Mouse (Mus musculus): ENCODE results near the gene Spesp1. TPM values are rescaled to one million over a fixed set of nuclear protein-coding genes. Genes with fewer than 3 reads are reported as not detected.

The Spesp1 gene
- polyA plus RNA-seq, 1 experiment from 2014 or later: not detected

DNA sequence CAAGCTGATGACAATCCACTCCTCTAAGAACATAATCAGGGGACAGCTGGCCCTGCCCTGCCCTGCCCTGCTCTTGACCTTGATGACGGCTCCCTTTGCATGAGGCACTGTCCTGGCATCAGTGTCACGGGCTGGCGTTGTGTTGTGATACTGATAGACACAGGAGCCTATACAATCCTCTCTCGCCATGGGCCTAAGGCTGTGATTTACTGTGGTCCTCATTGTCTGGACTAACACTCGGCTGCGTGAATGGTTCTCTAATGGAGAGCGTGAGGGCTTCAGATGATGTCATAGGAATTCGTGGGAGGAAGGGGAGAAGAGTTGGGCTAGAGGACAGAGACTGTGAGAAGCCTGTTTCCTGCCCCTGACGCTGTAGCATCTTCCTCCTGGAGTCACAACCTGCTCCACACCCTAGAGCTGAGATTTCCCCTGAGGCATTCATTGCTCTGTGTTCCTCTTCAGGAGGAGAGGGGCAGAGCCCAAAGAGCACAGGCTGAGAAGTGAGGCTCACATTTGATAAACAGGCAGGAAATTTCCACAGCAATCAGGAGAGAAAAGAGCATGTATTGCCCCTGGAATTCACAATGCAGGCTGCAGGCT, 44.5 kb downstream of the Spesp1 start:
- H3K4me1 ChIP-seq (ENCODE audit: control insufficient read depth, insufficient read depth, low read length): no peaks in the 10 kb centered on the region
- H3K4me3 ChIP-seq (ENCODE audit: low read depth, low read length): no peak overlapping the region
- H3K27me3 ChIP-seq (replicated peaks; ENCODE audit: control insufficient read depth, insufficient read depth, low read length): no peaks in the 10 kb centered on the region
- 46% methylated on average over 9 of the region's 9 CpGs for WGBS
- no peaks in the 10 kb centered on the region for H3K9me3 ChIP-seq (ENCODE audit: control insufficient read depth, low read length)
- H3K4me2 ChIP-seq (ENCODE audit: low read depth, low read length): no peak overlapping the region
- DNase-seq (ENCODE audit: low spot score) (no peak), ATAC-seq (ENCODE audit: low read depth) (no peak)
- H3K9ac ChIP-seq (ENCODE audit: low read depth, low read length): no peak overlapping the region; the same call in 1 of the 2 replicates
- no peak overlapping the region for H3K27ac ChIP-seq (replicated peaks; ENCODE audit: low read depth, low read length)
- H3K36me3 ChIP-seq (ENCODE audit: control insufficient read depth, insufficient read depth, low read length): no peaks in the 10 kb centered on the region

DNA sequence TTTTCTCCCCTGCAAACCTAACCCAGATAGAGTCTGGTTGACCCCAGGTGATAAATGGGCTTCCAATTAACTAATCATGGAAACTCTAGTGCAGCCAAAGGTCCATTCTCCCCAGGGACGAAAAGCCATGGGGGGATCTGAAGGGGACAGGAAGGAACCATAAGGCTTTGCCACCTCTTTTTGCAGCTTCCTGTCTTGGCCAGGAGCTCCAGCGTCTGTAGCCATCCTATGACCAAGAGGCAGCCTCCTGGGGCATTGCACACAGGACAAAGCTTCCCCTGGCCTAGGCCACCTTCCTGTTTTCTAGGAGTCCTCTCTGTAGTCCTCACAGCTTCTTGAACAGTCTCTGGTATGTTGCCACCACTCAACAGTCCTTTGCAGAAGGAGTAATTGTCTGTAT, 46.5 kb downstream of the Spesp1 start:
- H3K4me2 ChIP-seq (ENCODE audit: low read depth, low read length): no peak overlapping the region
- H3K27me3 ChIP-seq (replicated peaks; ENCODE audit: control insufficient read depth, insufficient read depth, low read length): no peaks in the 10 kb centered on the region
- H3K9ac ChIP-seq (ENCODE audit: low read depth, low read length): no peak overlapping the region
- no peaks in the 10 kb centered on the region for H3K9me3 ChIP-seq (ENCODE audit: control insufficient read depth, low read length)
- no peak for ATAC-seq (ENCODE audit: low read depth)
- no peak for DNase-seq (ENCODE audit: low spot score)
- H3K4me3 ChIP-seq (ENCODE audit: low read depth, low read length): no peak overlapping the region
- no peaks in the 10 kb centered on the region for H3K4me1 ChIP-seq (ENCODE audit: control insufficient read depth, insufficient read depth, low read length)
- no peak overlapping the region for H3K27ac ChIP-seq (replicated peaks; ENCODE audit: low read depth, low read length)
- 86% methylated on average over 2 of the region's 2 CpGs for WGBS
- H3K36me3 ChIP-seq (ENCODE audit: control insufficient read depth, insufficient read depth, low read length): no peaks in the 10 kb centered on the region

DNA sequence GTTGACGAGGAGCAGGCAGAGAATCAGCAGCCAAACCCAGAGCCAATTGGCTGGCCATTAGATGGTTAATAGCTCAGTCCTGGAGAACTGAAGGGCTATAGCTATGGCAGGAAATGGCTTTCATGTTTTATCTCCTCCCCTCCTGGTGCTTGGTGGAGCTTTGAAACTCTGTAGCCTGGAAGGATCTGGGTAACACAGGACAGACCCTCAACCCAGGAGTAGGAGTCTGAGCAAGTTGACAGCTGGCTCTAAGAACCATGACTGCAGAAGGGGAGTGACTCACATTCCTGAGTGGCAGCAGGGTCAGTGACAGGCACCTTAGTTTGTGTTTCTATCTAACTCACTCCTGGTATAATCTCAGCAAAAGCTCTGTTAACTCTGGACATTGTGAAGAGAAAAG, 49.4 kb downstream of the Spesp1 start:
- WGBS: 47% methylated on average over 1 of the region's 1 CpGs
- no peak for ATAC-seq (ENCODE audit: low read depth)
- H3K4me2 ChIP-seq (ENCODE audit: low read depth, low read length): no peak overlapping the region
- no peaks in the 10 kb centered on the region for H3K27me3 ChIP-seq (replicated peaks; ENCODE audit: control insufficient read depth, insufficient read depth, low read length)
- no peaks in the 10 kb centered on the region for H3K4me1 ChIP-seq (ENCODE audit: control insufficient read depth, insufficient read depth, low read length)
- no peak overlapping the region for H3K9ac ChIP-seq (ENCODE audit: low read depth, low read length)
- H3K4me3 ChIP-seq (ENCODE audit: low read depth, low read length): no peak overlapping the region
- no peaks in the 10 kb centered on the region for H3K36me3 ChIP-seq (ENCODE audit: control insufficient read depth, insufficient read depth, low read length)
- no peaks in the 10 kb centered on the region for H3K9me3 ChIP-seq (ENCODE audit: control insufficient read depth, low read length)
- H3K27ac ChIP-seq (replicated peaks; ENCODE audit: low read depth, low read length): no peak overlapping the region
- no peak for DNase-seq (ENCODE audit: low spot score)

DNA sequence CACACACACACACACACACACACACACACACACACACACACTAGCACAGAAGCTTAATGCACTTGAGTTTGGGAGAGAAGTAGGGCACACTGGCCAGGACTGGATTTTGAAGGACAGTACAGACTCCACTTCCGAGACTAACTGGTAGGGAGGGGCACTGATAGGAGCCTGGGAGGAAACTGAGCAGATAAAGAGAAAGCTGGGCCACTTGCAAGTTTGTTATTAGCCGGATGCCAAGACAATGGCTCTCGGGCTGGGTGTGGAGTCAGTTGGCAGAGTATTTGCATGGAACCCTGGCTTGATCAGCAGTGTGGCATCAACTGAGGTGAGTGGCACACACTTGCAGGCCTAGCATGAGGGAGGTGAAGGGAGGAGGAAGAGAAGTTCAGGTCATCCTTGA, 51.0 kb downstream of the Spesp1 start:
- no peak overlapping the region for H3K4me3 ChIP-seq (ENCODE audit: low read depth, low read length)
- no peak overlapping the region for H3K9ac ChIP-seq (ENCODE audit: low read depth, low read length)
- H3K4me1 ChIP-seq (ENCODE audit: control insufficient read depth, insufficient read depth, low read length): no peaks in the 10 kb centered on the region
- 67% methylated on average over 3 of the region's 3 CpGs for WGBS
- H3K27me3 ChIP-seq (replicated peaks; ENCODE audit: control insufficient read depth, insufficient read depth, low read length): no peaks in the 10 kb centered on the region
- ATAC-seq (ENCODE audit: low read depth) (no peak), DNase-seq (ENCODE audit: low spot score) (no peak)
- H3K9me3 ChIP-seq (ENCODE audit: control insufficient read depth, low read length): no peaks in the 10 kb centered on the region
- H3K36me3 ChIP-seq (ENCODE audit: control insufficient read depth, insufficient read depth, low read length): no peaks in the 10 kb centered on the region
- H3K4me2 ChIP-seq (ENCODE audit: low read depth, low read length): no peak overlapping the region
- H3K27ac ChIP-seq (replicated peaks; ENCODE audit: low read depth, low read length): no peak overlapping the region

DNA sequence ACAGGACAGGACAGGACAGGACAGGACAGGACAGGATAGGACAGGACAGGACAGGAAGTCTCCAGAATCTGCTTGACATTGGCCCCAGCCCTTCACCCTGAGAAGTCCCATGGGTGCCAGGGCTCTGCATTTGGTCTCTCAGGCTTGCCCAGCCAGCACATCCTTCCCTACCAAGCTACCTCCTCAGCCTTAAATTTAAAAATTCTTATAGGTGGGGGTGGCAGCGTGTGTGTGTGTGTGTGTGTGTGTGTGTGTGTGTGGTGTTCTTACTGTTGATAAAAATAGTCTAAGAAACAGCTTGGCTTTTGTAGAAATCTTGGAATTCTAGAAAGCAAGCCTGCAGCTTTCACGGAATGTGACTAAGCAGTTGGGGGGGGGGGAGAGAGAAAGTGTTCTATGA, 52.0 kb downstream of the Spesp1 start:
- Histone ChIP-seq H3K4me2 (ENCODE audit: low read depth, low read length) (no peak overlapping the region), H3K4me3 (ENCODE audit: low read depth, low read length) (no peak overlapping the region), H3K27me3 (replicated peaks; ENCODE audit: control insufficient read depth, insufficient read depth, low read length) (no peaks in the 10 kb centered on the region), H3K36me3 (ENCODE audit: control insufficient read depth, insufficient read depth, low read length) (no peaks in the 10 kb centered on the region), H3K27ac (replicated peaks; ENCODE audit: low read depth, low read length) (no peak overlapping the region), H3K9ac (ENCODE audit: low read depth, low read length) (no peak overlapping the region), H3K9me3 (ENCODE audit: control insufficient read depth, low read length) (no peaks in the 10 kb centered on the region), H3K4me1 (ENCODE audit: control insufficient read depth, insufficient read depth, low read length) (no peaks in the 10 kb centered on the region)
- ATAC-seq (ENCODE audit: low read depth) (no peak), DNase-seq (ENCODE audit: low spot score) (no peak)
- 75% methylated on average over 2 of the region's 2 CpGs for WGBS

DNA sequence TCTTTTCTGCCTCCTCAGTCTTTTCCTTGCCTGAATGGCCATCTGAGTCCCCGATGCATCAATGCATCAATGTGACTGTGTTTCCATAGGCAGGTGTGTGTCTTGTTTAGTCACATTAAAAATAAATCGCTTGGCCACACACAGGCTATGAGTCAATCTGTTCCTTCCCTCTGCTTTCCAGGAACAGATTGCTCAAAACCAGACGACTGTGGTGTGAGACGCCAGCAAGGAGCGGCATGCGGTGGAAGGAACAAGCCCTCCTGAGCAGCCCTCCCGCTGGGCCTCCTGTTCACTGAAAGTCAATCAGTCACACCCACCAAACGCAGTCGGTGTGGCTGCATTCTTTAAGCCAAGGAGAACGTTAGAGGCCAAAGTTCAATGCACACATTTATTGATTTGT, 59.5 kb downstream of the Spesp1 start:
- DNase-seq (ENCODE audit: low spot score): peak; percentile 46
- H3K4me2 ChIP-seq (ENCODE audit: low read depth, low read length): no peak overlapping the region

DNA sequence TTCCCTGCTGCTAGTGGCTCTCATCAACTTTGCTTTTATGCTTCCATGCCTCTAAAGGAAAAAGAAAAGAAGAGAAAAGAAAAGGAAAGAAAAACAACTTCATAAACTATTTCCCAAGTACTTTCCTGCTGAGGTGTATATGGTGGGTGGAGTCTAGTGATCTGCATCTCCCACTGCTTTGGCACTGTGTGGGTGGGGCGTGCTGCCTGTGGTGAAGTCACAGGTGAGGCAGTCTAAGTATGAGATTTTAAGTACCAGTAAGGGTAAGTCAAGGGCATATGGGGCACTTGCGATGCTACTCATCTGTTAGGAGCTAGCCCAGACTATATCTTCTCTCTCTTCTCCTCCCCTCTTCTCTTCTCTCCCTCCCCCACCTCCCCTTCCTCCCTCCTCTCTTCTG, 60.0 kb downstream of the Spesp1 start:
- no peak for ATAC-seq (ENCODE audit: low read depth)
- no peak for DNase-seq (ENCODE audit: low spot score)
- Histone ChIP-seq H3K27ac (replicated peaks; ENCODE audit: low read depth, low read length) (no peak overlapping the region), H3K27me3 (replicated peaks; ENCODE audit: control insufficient read depth, insufficient read depth, low read length) (no peaks in the 10 kb centered on the region), H3K36me3 (ENCODE audit: control insufficient read depth, insufficient read depth, low read length) (no peaks in the 10 kb centered on the region), H3K4me1 (ENCODE audit: control insufficient read depth, insufficient read depth, low read length) (0 out of 2 replicates have a peak, but pooled peaks cover 2% of the 10 kb centered on the region), H3K9me3 (ENCODE audit: control insufficient read depth, low read length) (no peaks in the 10 kb centered on the region), H3K4me3 (ENCODE audit: low read depth, low read length) (no peak overlapping the region), H3K9ac (ENCODE audit: low read depth, low read length) (no peak overlapping the region), H3K4me2 (ENCODE audit: low read depth, low read length) (no peak overlapping the region)
- 91% methylated on average over 2 of the region's 2 CpGs for WGBS

More for the DNA sequence above, 59.5 kb downstream of the Spesp1 start:
- ATAC-seq (ENCODE audit: low read depth): no peak
- Histone ChIP-seq H3K9me3 (ENCODE audit: control insufficient read depth, low read length) (no peaks in the 10 kb centered on the region), H3K27ac (replicated peaks; ENCODE audit: low read depth, low read length) (no peak overlapping the region), H3K27me3 (replicated peaks; ENCODE audit: control insufficient read depth, insufficient read depth, low read length) (no peaks in the 10 kb centered on the region), H3K36me3 (ENCODE audit: control insufficient read depth, insufficient read depth, low read length) (no peaks in the 10 kb centered on the region), H3K4me1 (ENCODE audit: control insufficient read depth, insufficient read depth, low read length) (0 out of 2 replicates have a peak, but pooled peaks cover 2% of the 10 kb centered on the region), H3K9ac (ENCODE audit: low read depth, low read length) (no peak overlapping the region), H3K4me3 (ENCODE audit: low read depth, low read length) (no peak overlapping the region)
- 12% methylated on average over 10 of the region's 10 CpGs for WGBS

Small RNA genes lying within 50 kb of the gene (microRNA-seq; reads per million reads assigned to microRNA genes)
- gene Gm25603 (ENCODE audit: borderline number of aligned reads): not detected

Other genes with a start within 250 kb of the Spesp1 start
- 30.1 and 38.8 TPM in 2 replicates for gene Glce, start 159.6 kb downstream of the Spesp1 start, polyA plus RNA-seq (2014; fragmentation: Nextera tagmentation; extraction: Ambion mirVana)
- gene Anp32a, start 59.1 kb upstream of the Spesp1 start, polyA plus RNA-seq (2014; fragmentation: Nextera tagmentation; extraction: Ambion mirVana): 107 and 112 TPM in 2 replicates